Mouse (Mus musculus): ENCODE measurements around the gene Gsap. TPM values are rescaled to one million over a fixed set of nuclear protein-coding genes. Genes with fewer than 3 reads are reported as not detected.
A peak's percentile ranks its signal among the peaks of the same experiment; 100 is the strongest.

Gene Gsap
- polyA plus RNA-seq, 1 experiment from 2014 or later: 2.9 TPM

DNA sequence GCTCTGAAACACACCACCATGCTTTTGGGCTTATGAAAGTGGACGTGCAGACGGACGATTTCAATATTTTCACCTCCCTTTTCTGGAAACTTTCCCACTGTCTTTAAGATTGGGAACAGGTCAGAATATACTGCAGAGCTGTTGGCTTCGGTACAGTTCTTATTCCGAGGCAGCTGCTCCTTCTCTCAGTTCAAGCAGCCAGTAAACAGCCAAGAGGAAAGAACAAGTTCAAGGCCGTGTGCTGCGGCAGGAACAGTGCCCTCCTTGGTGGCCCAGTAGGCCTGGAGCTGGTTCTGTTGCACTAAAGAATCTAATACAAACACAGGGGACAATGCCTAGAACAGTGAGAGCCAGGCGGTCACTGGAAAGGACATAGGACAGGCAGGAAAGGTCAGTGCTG, 104.5 kb downstream of the Gsap start:
- Histone ChIP-seq H3K9ac (no peak overlapping the region), H3K4me2 (no peak overlapping the region), H3K4me3 (no peak overlapping the region), H3K9me3 (no peaks in the 10 kb centered on the region), H3K27ac (no peak overlapping the region), H3K4me1 (no peaks in the 10 kb centered on the region), H3K36me3 (no peaks in the 10 kb centered on the region), H3K27me3 (no peaks in the 10 kb centered on the region)
- 89% methylated on average over 8 of the region's 8 CpGs for WGBS
- ATAC-seq (ENCODE audit: insufficient number of reproducible peaks, insufficient read depth, low FRiP score, low TSS enrichment, low read depth): no peak

DNA sequence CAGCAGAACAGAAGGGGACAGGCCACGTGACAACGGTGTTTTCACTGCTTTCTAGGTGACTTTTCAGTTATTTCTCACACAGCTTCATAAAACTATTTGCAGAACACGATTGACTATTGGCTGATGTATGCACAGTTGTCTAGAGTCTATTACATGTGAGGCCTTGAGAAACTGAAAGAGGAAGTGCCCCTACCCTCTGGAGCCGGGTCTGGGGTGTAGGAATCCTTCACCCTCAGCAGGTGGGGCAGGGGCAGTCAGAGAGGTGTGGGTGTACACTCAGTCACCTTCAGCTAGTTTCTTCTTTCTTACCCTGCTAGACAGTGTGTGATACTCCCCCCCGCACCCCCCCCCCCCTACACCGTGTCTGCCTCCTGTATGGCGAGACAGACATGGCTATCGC, 109.6 kb downstream of the Gsap start:
- H3K4me1 ChIP-seq: no peaks in the 10 kb centered on the region
- H3K4me2 ChIP-seq: no peak overlapping the region
- H3K4me3 ChIP-seq: no peak overlapping the region
- no peak for ATAC-seq (ENCODE audit: insufficient number of reproducible peaks, insufficient read depth, low FRiP score, low TSS enrichment, low read depth)
- H3K27me3 ChIP-seq: no peaks in the 10 kb centered on the region
- no peaks in the 10 kb centered on the region for H3K36me3 ChIP-seq
- no peaks in the 10 kb centered on the region for H3K9me3 ChIP-seq
- H3K27ac ChIP-seq: no peak overlapping the region
- WGBS: 90% methylated on average over 8 of the region's 8 CpGs
- no peak overlapping the region for H3K9ac ChIP-seq

DNA sequence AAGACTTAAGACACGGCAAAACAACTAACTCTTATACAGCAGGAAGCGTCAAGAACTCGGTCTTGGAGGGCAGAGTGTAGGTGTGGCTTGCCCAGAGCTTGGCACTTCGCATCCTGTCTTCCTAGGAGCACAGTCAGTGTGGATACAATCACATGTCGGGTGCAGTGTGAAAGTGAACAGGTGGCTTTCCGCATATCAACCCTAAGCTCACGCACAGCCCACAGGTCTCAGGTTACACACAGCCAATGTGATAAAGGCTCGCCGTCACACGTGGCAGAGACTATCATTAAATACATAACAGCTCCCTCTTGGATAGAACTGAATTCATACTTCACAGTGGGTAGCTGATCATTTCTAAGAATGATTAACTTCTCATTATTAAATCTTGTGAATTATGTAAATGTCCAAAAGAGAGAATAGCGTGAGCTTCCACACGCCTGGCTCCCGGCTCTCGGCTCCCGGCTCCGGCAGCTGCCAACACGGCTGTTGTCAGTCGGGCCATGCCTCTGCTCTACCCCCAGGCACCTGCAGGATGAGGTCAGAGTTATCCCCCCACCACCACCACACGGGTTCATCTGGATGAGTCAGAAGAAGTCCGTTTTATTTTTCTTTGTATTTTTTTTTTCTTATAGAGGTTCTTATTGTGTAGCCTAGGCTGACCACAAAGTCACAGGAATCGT, 113.2 kb downstream of the Gsap start:
- no peaks in the 10 kb centered on the region for H3K27me3 ChIP-seq
- WGBS: 69% methylated on average over 21 of the region's 21 CpGs
- no peaks in the 10 kb centered on the region for H3K9me3 ChIP-seq
- no peaks in the 10 kb centered on the region for H3K36me3 ChIP-seq
- ATAC-seq (ENCODE audit: insufficient number of reproducible peaks, insufficient read depth, low FRiP score, low TSS enrichment, low read depth): 0 out of 2 replicates have a peak, but pooled peaks have one; percentile 52
- H3K27ac ChIP-seq: no peak overlapping the region
- no peaks in the 10 kb centered on the region for H3K4me1 ChIP-seq
- H3K4me2 ChIP-seq: no peak overlapping the region
- H3K4me3 ChIP-seq: no peak overlapping the region
- H3K9ac ChIP-seq: no peak overlapping the region

DNA sequence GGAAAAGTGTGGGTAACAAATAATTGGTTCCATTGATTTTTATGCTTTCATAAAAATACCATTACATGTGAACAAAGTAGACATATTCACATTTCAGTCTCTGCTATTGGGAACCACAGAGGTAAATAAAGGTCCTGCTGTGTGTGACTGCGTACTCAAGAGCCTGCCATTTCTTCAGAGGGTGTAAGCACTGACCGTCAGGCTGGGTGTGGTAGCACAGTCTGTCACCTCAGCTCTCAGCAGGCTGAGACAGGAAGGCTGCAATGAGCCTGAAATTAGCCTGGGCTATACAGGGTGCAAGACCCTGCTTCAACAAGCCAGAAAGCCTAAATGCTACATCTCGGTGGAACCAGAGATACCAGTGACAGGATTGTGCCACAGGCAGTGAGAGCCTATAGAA, 114.0 kb downstream of the Gsap start:
- 87% methylated on average over 3 of the region's 3 CpGs for WGBS
- ATAC-seq (ENCODE audit: insufficient number of reproducible peaks, insufficient read depth, low FRiP score, low TSS enrichment, low read depth): no peak
- Histone ChIP-seq H3K4me3 (no peak overlapping the region), H3K4me1 (no peaks in the 10 kb centered on the region), H3K4me2 (no peak overlapping the region), H3K27me3 (no peaks in the 10 kb centered on the region), H3K9ac (no peak overlapping the region), H3K27ac (no peak overlapping the region), H3K9me3 (no peaks in the 10 kb centered on the region), H3K36me3 (no peaks in the 10 kb centered on the region)

DNA sequence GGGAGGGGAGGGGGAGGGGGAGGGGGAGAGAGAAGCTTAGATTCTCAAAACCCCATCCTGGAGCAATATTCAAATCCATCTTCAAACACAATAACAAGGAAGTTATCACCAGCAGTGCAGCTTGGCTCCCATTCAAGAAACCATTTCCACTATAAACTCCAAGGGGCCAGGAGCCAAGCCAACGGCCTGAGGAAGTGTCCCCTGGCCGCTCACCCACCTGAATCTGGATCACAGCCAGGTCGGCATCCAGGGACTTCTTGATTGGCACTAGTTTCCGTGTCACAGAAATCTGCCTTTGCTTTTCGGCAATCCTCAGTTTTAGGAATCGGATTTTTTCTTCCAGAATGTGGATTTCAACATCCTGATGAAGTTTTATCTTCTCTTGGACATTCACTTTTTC, 115.0 kb downstream of the Gsap start:
- Histone ChIP-seq H3K36me3 (no peaks in the 10 kb centered on the region), H3K9ac (no peak overlapping the region), H3K4me2 (no peak overlapping the region), H3K27me3 (no peaks in the 10 kb centered on the region), H3K4me3 (no peak overlapping the region), H3K9me3 (no peaks in the 10 kb centered on the region), H3K27ac (no peak overlapping the region), H3K4me1 (no peaks in the 10 kb centered on the region)
- WGBS: 66% methylated on average over 6 of the region's 6 CpGs
- ATAC-seq (ENCODE audit: insufficient number of reproducible peaks, insufficient read depth, low FRiP score, low TSS enrichment, low read depth): no peak

DNA sequence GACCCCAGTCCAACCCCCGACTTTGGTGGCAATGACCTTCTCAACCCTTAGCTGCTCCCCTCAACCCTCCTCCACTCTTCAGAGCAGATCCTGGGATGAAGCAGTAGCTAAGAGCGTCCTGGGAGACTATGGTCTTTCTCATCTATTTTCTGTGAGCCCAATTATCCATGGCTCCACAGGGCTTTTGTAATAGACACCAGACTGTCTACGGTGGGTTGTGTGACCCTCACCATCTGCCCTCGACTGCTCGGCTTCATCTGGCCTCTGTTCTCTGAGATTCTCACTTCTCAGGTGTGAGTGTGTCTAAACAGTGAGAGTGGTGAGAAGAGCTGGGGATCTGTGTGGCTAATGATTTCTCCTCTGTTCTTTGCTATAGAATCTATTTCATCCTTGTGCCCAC, 121.1 kb downstream of the Gsap start:
- H3K9ac ChIP-seq: no peak overlapping the region
- no peak for ATAC-seq (ENCODE audit: insufficient number of reproducible peaks, insufficient read depth, low FRiP score, low TSS enrichment, low read depth)
- WGBS: 61% methylated on average over 5 of the region's 5 CpGs
- H3K27ac ChIP-seq: no peak overlapping the region
- no peaks in the 10 kb centered on the region for H3K27me3 ChIP-seq
- no peaks in the 10 kb centered on the region for H3K36me3 ChIP-seq
- no peaks in the 10 kb centered on the region for H3K4me1 ChIP-seq
- H3K9me3 ChIP-seq: no peaks in the 10 kb centered on the region
- no peak overlapping the region for H3K4me3 ChIP-seq
- no peak overlapping the region for H3K4me2 ChIP-seq

DNA sequence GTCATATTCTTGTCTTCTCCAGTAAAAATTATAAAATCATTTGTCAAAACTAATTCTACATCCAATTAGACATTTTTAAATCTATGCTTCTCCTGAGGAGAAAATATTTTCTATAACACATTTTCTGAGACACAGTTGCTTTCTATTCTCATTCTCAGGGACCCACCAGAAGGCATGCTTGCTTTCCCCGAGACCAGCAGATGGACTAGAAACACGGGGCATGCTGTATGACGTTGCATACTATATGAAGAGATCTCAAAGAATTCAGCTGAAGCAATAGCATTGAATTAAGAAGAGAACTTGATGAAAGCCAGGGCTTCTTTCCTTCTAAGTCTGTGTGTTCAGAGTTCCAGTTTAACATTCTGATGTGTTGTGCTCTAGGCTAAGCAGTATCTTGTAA, 128.6 kb downstream of the Gsap start:
- no peaks in the 10 kb centered on the region for H3K4me1 ChIP-seq
- H3K36me3 ChIP-seq: no peaks in the 10 kb centered on the region
- ATAC-seq (ENCODE audit: insufficient number of reproducible peaks, insufficient read depth, low FRiP score, low TSS enrichment, low read depth): no peak
- no peaks in the 10 kb centered on the region for H3K9me3 ChIP-seq
- WGBS: 85% methylated on average over 3 of the region's 3 CpGs
- no peak overlapping the region for H3K4me3 ChIP-seq
- H3K4me2 ChIP-seq: no peak overlapping the region
- H3K27me3 ChIP-seq: no peaks in the 10 kb centered on the region
- H3K9ac ChIP-seq: no peak overlapping the region
- no peak overlapping the region for H3K27ac ChIP-seq

DNA sequence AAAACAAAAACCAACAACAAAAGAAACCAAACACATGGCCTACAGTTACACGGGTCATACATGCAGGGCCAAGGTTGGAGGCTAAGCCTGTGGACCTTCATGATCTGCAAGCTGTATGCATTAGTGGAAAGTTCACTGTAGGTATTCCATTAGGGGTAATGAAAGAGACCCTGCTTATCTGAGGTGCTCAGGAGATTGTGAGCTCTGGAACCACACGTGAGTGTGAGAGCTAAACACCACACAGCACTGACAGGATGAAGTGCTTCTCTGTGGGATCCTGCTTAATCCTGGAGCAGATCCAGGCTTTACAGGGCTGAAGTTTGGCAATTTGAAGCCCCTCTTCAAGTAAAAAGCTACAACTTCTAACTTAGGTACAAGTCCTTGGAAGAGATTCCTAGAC, 134.1 kb downstream of the Gsap start:
- Histone ChIP-seq H3K4me2 (no peak overlapping the region), H3K27ac (no peak overlapping the region), H3K9me3 (no peaks in the 10 kb centered on the region), H3K4me1 (no peaks in the 10 kb centered on the region), H3K36me3 (no peaks in the 10 kb centered on the region), H3K4me3 (no peak overlapping the region), H3K27me3 (no peaks in the 10 kb centered on the region), H3K9ac (no peak overlapping the region)
- no peak for ATAC-seq (ENCODE audit: insufficient number of reproducible peaks, insufficient read depth, low FRiP score, low TSS enrichment, low read depth)
- WGBS: 83% methylated on average over 2 of the region's 2 CpGs

DNA sequence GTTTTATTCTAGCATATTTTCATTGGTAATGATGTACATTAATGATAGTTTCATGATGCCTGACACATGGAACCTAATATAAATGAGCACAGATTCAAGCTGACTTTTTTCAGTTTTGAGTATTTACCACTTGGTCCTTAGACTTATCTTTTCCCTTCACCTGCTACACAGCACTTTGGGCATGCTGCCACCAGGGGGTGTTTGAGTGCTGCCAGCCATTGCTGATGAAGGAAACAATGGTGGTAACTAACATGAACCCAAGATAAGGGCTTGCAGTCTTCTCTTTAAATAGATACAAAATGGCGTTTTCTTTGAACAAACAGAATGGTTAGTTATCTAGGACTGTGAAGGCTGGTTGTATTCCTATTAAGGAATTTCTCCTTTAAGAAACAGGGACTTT, 140.4 kb downstream of the Gsap start:
- ATAC-seq (ENCODE audit: insufficient number of reproducible peaks, insufficient read depth, low FRiP score, low TSS enrichment, low read depth): no peak
- Histone ChIP-seq H3K9me3 (no peaks in the 10 kb centered on the region), H3K36me3 (no peaks in the 10 kb centered on the region), H3K4me3 (no peak overlapping the region), H3K4me1 (peaks cover 12% of the 10 kb centered on the region), H3K4me2 (no peak overlapping the region), H3K9ac (no peak overlapping the region), H3K27ac (no peak overlapping the region), H3K27me3 (no peaks in the 10 kb centered on the region)
- 39% methylated on average over 1 of the region's 1 CpGs for WGBS

DNA sequence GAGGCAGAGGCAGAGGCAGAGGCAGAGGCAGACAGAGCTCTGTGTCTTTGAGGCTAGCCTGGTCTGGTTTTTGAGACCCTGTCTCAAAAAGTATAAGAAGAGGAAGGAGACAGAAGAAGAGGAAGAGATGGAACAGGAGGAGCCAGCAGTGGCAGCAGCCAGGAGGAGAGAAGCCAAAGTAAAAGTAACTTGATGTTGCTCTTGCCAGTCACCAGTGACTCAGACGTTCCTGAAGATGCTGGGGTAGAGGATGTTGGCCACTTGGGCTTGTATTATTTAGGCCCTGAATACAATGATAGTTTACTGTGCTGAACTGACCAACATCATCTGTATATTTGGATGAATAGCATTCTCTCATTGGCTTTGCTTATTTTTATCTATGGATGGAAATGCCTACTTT, 142.5 kb downstream of the Gsap start:
- H3K4me2 ChIP-seq: no peak overlapping the region
- no peak overlapping the region for H3K4me3 ChIP-seq
- H3K9ac ChIP-seq: no peak overlapping the region
- no peaks in the 10 kb centered on the region for H3K36me3 ChIP-seq
- no peak for ATAC-seq (ENCODE audit: insufficient number of reproducible peaks, insufficient read depth, low FRiP score, low TSS enrichment, low read depth)
- no peaks in the 10 kb centered on the region for H3K27me3 ChIP-seq
- H3K9me3 ChIP-seq: no peaks in the 10 kb centered on the region
- WGBS: 76% methylated on average over 1 of the region's 1 CpGs
- H3K4me1 ChIP-seq: peaks cover 12% of the 10 kb centered on the region
- H3K27ac ChIP-seq: no peak overlapping the region

DNA sequence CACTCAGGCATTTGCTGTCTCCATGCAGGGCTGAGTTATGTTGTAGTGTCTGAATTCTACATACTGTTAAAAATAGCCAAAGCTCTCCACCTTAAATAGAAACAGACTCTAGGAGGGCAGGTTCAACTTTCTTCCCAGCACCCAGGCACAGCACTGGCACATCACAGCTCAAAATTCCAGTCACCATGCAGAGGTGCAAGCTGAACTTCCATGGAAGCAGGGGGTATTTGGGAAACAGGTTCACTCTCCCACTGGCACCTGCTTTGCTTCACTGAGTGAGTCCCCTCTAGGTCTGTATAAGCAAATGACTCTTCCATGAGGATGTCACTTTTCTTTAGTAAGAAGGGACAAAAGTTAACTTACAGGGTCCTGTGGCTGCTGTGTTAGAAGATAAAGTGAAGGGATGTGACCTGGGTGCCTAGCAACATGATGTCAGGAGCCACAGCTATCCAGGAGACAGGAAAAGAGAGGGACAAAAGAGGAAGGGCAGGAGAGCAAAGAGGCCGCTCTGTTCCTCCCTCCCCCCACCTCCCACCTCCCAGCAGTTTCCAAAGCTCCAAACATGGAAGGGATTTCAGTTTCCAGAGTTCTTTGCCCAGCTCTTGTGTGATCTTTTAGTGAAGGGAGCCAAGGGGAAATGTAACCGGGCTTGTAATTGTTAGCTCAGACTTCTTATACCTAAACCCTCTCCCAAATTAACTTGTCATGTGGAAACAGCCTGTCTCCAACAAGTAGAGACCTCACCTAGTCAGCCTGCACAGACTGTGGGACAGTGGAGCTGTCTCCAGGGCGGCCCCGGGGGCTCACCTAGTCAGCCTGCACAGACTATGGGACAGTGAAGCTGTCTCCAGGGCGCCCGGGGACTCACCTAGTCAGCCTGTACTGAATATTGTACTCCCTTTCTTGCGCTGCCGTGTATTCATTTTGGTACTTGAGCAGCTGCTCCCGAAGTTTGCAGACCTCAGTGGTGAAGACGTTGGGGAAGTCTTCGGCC, 143.9 kb downstream of the Gsap start:
- no peak overlapping the region for H3K4me2 ChIP-seq
- H3K9me3 ChIP-seq: no peaks in the 10 kb centered on the region
- no peak overlapping the region for H3K9ac ChIP-seq
- H3K36me3 ChIP-seq: no peaks in the 10 kb centered on the region
- H3K27me3 ChIP-seq: no peaks in the 10 kb centered on the region
- no peak for ATAC-seq (ENCODE audit: insufficient number of reproducible peaks, insufficient read depth, low FRiP score, low TSS enrichment, low read depth)
- H3K4me3 ChIP-seq: no peak overlapping the region
- WGBS: 44% methylated on average over 11 of the region's 11 CpGs
- no peak overlapping the region for H3K27ac ChIP-seq
- H3K4me1 ChIP-seq: peaks cover 12% of the 10 kb centered on the region

DNA sequence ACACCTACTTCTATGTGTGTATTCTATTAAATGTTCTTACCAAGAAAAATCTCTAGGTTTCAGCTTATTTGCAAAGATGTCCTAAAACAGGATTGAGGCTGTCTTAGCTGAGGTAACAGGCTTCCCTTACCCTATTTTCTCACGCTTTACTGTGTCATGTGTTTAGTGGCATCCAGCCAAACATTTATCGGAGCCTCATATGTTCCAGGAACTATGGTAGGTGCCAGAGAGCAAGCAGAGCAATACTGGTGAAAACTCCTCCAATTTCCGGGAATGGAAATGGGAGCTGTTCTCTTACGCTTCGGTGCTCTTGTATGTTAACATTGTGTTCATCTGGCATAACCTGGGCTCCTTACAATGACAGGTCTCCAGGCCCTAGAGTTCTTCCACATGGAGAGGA, 145.6 kb downstream of the Gsap start:
- H3K4me1 ChIP-seq: peaks cover 12% of the 10 kb centered on the region
- H3K9me3 ChIP-seq: no peaks in the 10 kb centered on the region
- no peaks in the 10 kb centered on the region for H3K27me3 ChIP-seq
- no peaks in the 10 kb centered on the region for H3K36me3 ChIP-seq
- no peak overlapping the region for H3K4me3 ChIP-seq
- H3K9ac ChIP-seq: no peak overlapping the region
- H3K27ac ChIP-seq: no peak overlapping the region
- WGBS: 73% methylated on average over 5 of the region's 5 CpGs
- ATAC-seq (ENCODE audit: insufficient number of reproducible peaks, insufficient read depth, low FRiP score, low TSS enrichment, low read depth): no peak
- no peak overlapping the region for H3K4me2 ChIP-seq

All from embryonic facial prominence, embryonic 13.5 days (tissue).